21 mouse cellular contexts compared by ENCODE assay signal in the genomic region with DNA sequence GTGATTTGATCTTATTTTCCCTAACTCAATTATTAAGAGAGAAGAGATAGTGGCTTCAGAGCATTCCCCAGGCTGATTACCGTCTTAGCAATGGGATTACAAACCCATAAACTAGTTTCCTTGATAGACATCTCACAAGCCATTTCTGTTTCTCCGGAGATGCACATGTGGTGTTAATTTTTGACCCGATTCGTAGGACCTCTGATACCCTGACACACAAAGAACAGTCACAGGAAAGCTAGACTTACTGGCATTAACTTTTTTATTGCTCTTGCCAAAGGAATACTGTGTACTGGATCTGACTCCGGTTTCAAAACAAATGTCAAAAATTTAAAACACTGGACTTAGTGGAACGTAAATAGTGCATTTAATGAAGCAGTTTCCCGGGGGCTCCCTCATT.
A peak's percentile ranks its signal among the peaks of the same experiment; 100 is the strongest.
DNase-seq lines count a peak whose midpoint lies in the region; ATAC-seq and TF ChIP-seq lines count a peak whose summit lies in the region.
"Had no signal": no experiment of that assay in that cellular context is flagged by ENCODE, and none has a peak within 500 bp of the region (broad histone marks: within the 10 kb centered on the region; RNA-seq: fewer than 3 reads in every experiment).

No protein-coding gene starts in this region.

- peaks cover 68% of the 10 kb centered on the region for H3K4me1 ChIP-seq in kidney, adult 2 months (ENCODE audit: control insufficient read depth, insufficient read depth, low read length)
- 0 out of 2 replicates have a peak, but pooled peaks cover 3% of the 10 kb centered on the region for H3K4me1 ChIP-seq in liver, adult 2 months (ENCODE audit: control insufficient read depth, insufficient read depth, low read length)
- H3K4me1 ChIP-seq in liver, postnatal 0 days (ENCODE audit: insufficient read depth) = peaks cover 18% of the 10 kb centered on the region
- peaks cover 73% of the 10 kb centered on the region for H3K4me1 ChIP-seq in embryonic facial prominence, embryonic 15.5 days

- H3K36me3 ChIP-seq in kidney, adult 2 months (ENCODE audit: control insufficient read depth, insufficient read depth, low read length) = no peaks in the 10 kb centered on the region
- H3K36me3 ChIP-seq in liver, adult 2 months (ENCODE audit: control insufficient read depth, insufficient read depth, low read length) = no peaks in the 10 kb centered on the region
- H3K36me3 ChIP-seq in liver, postnatal 0 days (replicated peaks; ENCODE audit: insufficient read depth, low read length) = no peaks in the 10 kb centered on the region
- no peaks in the 10 kb centered on the region for H3K36me3 ChIP-seq in embryonic facial prominence, embryonic 15.5 days
- H3K36me3 ChIP-seq: heart, embryonic 13.5 days; hindbrain, embryonic 15.5 days; limb, embryonic 15.5 days; midbrain, embryonic 13.5 days; neural tube, embryonic 12.5 days had no signal

- no peak overlapping the region for H3K9ac ChIP-seq in liver, adult 2 months (ENCODE audit: low read depth, low read length)
- no peak overlapping the region for H3K9ac ChIP-seq in liver, postnatal 0 days (replicated peaks)
- H3K9ac ChIP-seq in embryonic facial prominence, embryonic 15.5 days = no peak overlapping the region
- H3K9ac ChIP-seq: forebrain, embryonic 13.5 days; heart, embryonic 13.5 days; hindbrain, embryonic 15.5 days; limb, embryonic 15.5 days; midbrain, embryonic 13.5 days; neural tube, embryonic 12.5 days had no signal

- H3K79me2 ChIP-seq in liver, adult 2 months (ENCODE audit: control insufficient read depth, insufficient read depth, low read length) = no peaks in the 10 kb centered on the region

- 32% methylated on average over 7 of the region's 7 CpGs for WGBS in kidney, adult 2 months
- WGBS in liver, adult 2 months = 80% methylated on average over 7 of the region's 7 CpGs
- WGBS in liver, postnatal 0 days (ENCODE audit: insufficient replicate concordance) = 70% methylated on average over 7 of the region's 7 CpGs
- 20% methylated on average over 7 of the region's 7 CpGs for WGBS in embryonic facial prominence, embryonic 15.5 days

- DNase-seq in kidney, adult 2 months = peak; percentile 75
- no peak for DNase-seq in kidney, adult 11 months
- DNase-seq in liver, adult 2 months (ENCODE audit: extremely low read depth, low read depth, low spot score) = peak; percentile 13
- no peak for DNase-seq in liver, postnatal 0 days
- DNase-seq in right cerebral cortex, postnatal 4 days = no peak
- DNase-seq in spleen, postnatal 10 days (ENCODE audit: low spot score in 2 of 2) = no peak
- DNase-seq: adrenal gland, adult 2 months; cerebellum, adult 9-10 months; gastrocnemius, postnatal 14 days; heart, adult 18-20 months; layer of hippocampus, adult 9-11 months; lung, postnatal 14 days; thymus, postnatal 36 days had no signal

- no peaks in the 10 kb centered on the region for H3K27me3 ChIP-seq in kidney, adult 2 months (replicated peaks; ENCODE audit: control insufficient read depth, insufficient read depth, low read length)
- H3K27me3 ChIP-seq in liver, adult 2 months (ENCODE audit: control insufficient read depth, insufficient read depth, low read length) = no peaks in the 10 kb centered on the region
- no peaks in the 10 kb centered on the region for H3K27me3 ChIP-seq in liver, postnatal 0 days (ENCODE audit: insufficient read depth, low read length)
- H3K27me3 ChIP-seq in embryonic facial prominence, embryonic 15.5 days = no peaks in the 10 kb centered on the region
- H3K27me3 ChIP-seq: forebrain, embryonic 13.5 days; heart, embryonic 13.5 days; hindbrain, embryonic 15.5 days; limb, embryonic 15.5 days; midbrain, embryonic 13.5 days; neural tube, embryonic 12.5 days had no signal

- no peak for ATAC-seq in liver, postnatal 0 days
- no peak for ATAC-seq in embryonic facial prominence, embryonic 15.5 days (ENCODE audit: insufficient number of reproducible peaks, low FRiP score, low TSS enrichment, low read depth)
- ATAC-seq: forebrain, embryonic 13.5 days; intestine, postnatal 0 days; midbrain, embryonic 13.5 days had no signal

- no peak overlapping the region for H3K27ac ChIP-seq in kidney, adult 2 months (ENCODE audit: insufficient read depth, low read depth, low read length)
- H3K27ac ChIP-seq in liver, adult 2 months (replicated peaks; ENCODE audit: insufficient read depth, low read depth, low read length) = no peak overlapping the region
- H3K27ac ChIP-seq in liver, postnatal 0 days (ENCODE audit: low read depth) = no peak overlapping the region
- H3K27ac ChIP-seq in embryonic facial prominence, embryonic 15.5 days (replicated peaks) = no peak overlapping the region
- H3K27ac ChIP-seq: forebrain, embryonic 13.5 days; heart, embryonic 13.5 days; hindbrain, embryonic 15.5 days; limb, embryonic 15.5 days; midbrain, embryonic 13.5 days; neural tube, embryonic 12.5 days had no signal

- no peak overlapping the region for H3K4me3 ChIP-seq in kidney, adult 2 months (ENCODE audit: insufficient read depth, low read depth, low read length)
- H3K4me3 ChIP-seq in liver, adult 2 months (ENCODE audit: insufficient read depth, low read depth, low read length) = no peak overlapping the region
- H3K4me3 ChIP-seq in liver, postnatal 0 days (ENCODE audit: low read depth, low read length) = no peak overlapping the region
- H3K4me3 ChIP-seq in embryonic facial prominence, embryonic 15.5 days (replicated peaks) = no peak overlapping the region
- H3K4me3 ChIP-seq: forebrain, embryonic 13.5 days; heart, embryonic 13.5 days; hindbrain, embryonic 15.5 days; limb, embryonic 15.5 days; midbrain, embryonic 13.5 days; neural tube, embryonic 12.5 days had no signal

- H3K4me2 ChIP-seq in liver, postnatal 0 days (ENCODE audit: low read depth, low read length) = no peak overlapping the region
- peak overlapping the region; percentile 1; the same call in 1 of the 2 replicates for H3K4me2 ChIP-seq in embryonic facial prominence, embryonic 15.5 days (replicated peaks)
- H3K4me2 ChIP-seq: forebrain, embryonic 13.5 days; heart, embryonic 13.5 days; hindbrain, embryonic 15.5 days; midbrain, embryonic 13.5 days; neural tube, embryonic 12.5 days had no signal

- TF ChIP-seq POLR2A in kidney, adult 2 months (IDR thresholded peaks at IDR 0.05; ENCODE audit: low read depth, low read length) = no peak
- no peak for TF ChIP-seq POLR2A in liver, adult 2 months (IDR thresholded peaks at IDR 0.05; ENCODE audit: extremely low read depth, insufficient read depth, low read length)

- no peak for TF ChIP-seq EP300 in liver, postnatal 0 days (IDR thresholded peaks at IDR 0.05; ENCODE audit: low read depth)

- no peaks in the 10 kb centered on the region for H3K9me3 ChIP-seq in liver, postnatal 0 days (ENCODE audit: low read length)
- H3K9me3 ChIP-seq in embryonic facial prominence, embryonic 15.5 days (replicated peaks) = no peaks in the 10 kb centered on the region
- H3K9me3 ChIP-seq: forebrain, embryonic 13.5 days; heart, embryonic 13.5 days; hindbrain, embryonic 15.5 days; limb, embryonic 15.5 days; midbrain, embryonic 13.5 days; neural tube, embryonic 12.5 days had no signal

- no peak for TF ChIP-seq CTCF in kidney, adult 2 months (conservative IDR thresholded peaks at IDR 0.05; ENCODE audit: insufficient read depth, insufficient read length, low read depth, low read length)
- no peak for TF ChIP-seq CTCF in liver, adult 2 months (IDR thresholded peaks at IDR 0.05; ENCODE audit: low read depth, low read length)
- no peak for TF ChIP-seq CTCF in liver, postnatal 0 days (IDR thresholded peaks at IDR 0.05; ENCODE audit: low read depth)

Comparison
In these comparisons a context has a peak if more than half of its experiments do, and no peak if none do; other contexts are left out.
1. DNase-seq: peak in kidney, adult 2 months (single experiment) and liver, adult 2 months (single experiment); none in kidney, adult 11 months (single experiment), liver, postnatal 0 days (single experiment), right cerebral cortex, postnatal 4 days (single experiment) and spleen, postnatal 10 days (0 of 2).